Mouse (Mus musculus) mammary gland, adult 2 months (tissue): ENCODE results near the gene Setd3. TPM values are rescaled to one million over a fixed set of nuclear protein-coding genes. Genes with fewer than 3 reads are reported as not detected.

ENCODE experiments used
- polyA plus RNA-seq: library from polyadenylated mRNA; depleted of rRNA; stranded (reverse); fragments of >200 nt; gene quantifications from 2 replicates; pipeline ENCODE4 v1.2.3, GENCODE M21; 2012; ENCODE audit warnings: low replicate concordance; rRNA removed

The Setd3 gene
- 12.7 and 28.1 TPM in 2 replicates for polyA plus RNA-seq

DNA sequence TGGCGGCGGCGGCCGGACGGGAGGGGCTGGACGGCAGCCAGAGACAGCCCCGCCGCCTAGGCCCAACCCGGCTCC is at the start of gene Setd3:
Setd3 (minus strand) TSS at position 69 of the 75 bp plus-strand sequence.

DNA sequence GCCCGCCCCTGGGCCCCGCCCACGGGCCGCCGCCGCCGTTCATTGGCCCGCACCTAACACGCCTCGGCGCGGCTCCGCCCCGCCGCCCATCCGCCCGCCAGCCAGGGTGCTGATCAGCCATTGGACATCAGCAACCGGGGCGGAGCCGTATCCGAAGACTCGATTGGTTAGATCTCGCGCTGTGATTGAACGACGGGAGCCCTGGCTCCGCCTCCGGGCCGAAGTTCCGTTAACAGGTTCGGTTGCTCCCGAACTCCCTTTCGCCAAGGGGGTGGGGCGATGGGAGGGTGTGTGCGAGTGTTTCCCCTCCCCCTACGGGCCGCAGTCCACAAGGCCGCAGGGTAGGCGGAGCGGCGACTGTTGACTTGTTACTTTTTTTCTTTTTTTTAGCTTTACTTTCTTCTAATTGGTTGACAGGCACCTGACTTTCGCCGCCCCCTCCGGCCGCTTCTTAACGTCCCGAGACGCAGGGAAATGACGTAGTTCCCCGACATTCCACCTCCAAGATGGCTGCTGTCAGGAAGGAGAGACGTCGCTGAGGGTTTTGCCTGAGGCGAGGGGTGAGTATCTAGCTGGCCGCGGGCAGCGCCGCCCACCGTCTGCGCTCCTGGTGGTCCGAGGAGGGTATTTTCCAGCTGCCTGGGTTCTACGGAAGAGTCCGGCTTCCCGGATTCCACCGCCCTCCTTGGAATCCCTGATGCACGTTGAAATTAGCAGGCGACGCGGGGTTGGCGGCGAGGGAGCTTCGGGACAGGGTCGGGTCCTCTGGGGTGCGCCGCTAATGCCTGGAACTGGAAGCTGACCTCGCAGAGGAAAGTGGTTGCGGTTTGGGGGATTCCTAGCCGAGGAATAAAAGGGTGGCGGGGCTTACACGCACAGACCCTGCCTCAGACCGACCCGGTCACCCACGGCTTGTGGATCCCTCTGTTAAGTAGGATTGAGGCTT is 480 bp upstream of the Setd3 start, which contains the start of gene Ccnk:
Ccnk (plus strand) TSS at position 259 of the 946 bp plus-strand sequence.

Other genes with a start within 250 kb of the Setd3 start
- 9.3 and 57.2 TPM in 2 replicates for gene Bcl11b, start 175.7 kb downstream of the Setd3 start, polyA plus RNA-seq
- 13.6 and 20.6 TPM in 2 replicates for gene Ccnk, start 265 bp upstream of the Setd3 start, polyA plus RNA-seq
- gene Ccdc85c, start 96.1 kb upstream of the Setd3 start, polyA plus RNA-seq, result 11.7 and 14.9 TPM in 2 replicates
- 2.2 and 2.8 TPM in 2 replicates for gene Hhipl1, start 127.0 kb upstream of the Setd3 start, polyA plus RNA-seq
- gene Cyp46a1, start 155.1 kb upstream of the Setd3 start, polyA plus RNA-seq, result 4.0 and 5.1 TPM in 2 replicates
- gene Eml1, start 191.6 kb upstream of the Setd3 start, polyA plus RNA-seq, result 12.6 and 35.4 TPM in 2 replicates